Mouse (Mus musculus) liver, embryonic 18 days (tissue): ENCODE results near the gene Syt2. TPM values are rescaled to one million over a fixed set of nuclear protein-coding genes. Genes with fewer than 3 reads are reported as not detected.

Experiments used
- polyA plus RNA-seq: library from polyadenylated mRNA; depleted of rRNA; stranded (reverse); fragments of >200 nt; gene quantifications from 2 replicates; pipeline ENCODE4 v1.2.3, GENCODE M21; 2012; rRNA removed

Syt2 gene
- polyA plus RNA-seq, result 0.01 TPM in 2 replicates

DNA sequence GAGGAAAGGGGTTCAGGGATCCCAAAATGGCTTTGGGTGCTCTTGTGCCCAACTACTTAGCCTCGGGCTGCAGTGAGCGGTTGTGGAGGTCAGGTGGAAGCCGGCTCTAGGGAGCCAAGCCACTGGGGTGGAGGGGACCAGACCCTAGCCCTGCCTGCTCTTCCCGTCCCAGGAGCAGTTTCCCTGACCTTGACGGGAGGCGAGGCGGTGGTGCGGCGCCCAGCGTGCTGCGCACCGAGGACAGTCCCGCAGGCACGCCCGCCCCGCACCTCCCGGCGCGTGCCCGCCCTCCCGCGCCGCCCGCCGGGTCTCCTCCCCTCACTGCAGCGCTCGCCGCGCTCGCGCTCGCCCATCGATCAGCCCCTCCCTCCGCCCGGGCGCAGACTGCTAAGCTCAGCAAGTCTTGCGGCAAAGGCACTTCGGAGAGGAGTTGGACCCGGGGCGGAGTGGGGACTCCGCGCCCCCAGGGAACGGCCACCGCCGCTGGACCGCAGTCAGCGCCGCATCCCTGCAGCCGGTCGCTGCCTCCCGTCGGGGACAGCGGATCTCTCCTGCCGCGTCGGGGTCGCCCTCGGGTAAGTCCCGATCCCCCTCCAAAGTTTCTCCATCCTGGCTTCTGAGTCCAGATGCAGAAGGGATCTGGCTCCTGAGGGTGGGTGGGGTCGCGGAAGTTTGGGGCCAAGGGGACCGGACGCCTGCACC lies at the start of gene Syt2:
TSS of gene Syt2 (plus strand) at position 417 of the 702 bp plus-strand sequence.

Other genes with a start within 250 kb of the Syt2 start
- 11.8 and 13.1 TPM in 2 replicates for gene Cyb5r1, start 241.1 kb upstream of the Syt2 start, polyA plus RNA-seq
- 63.3 and 65.7 TPM in 2 replicates for gene Adipor1, start 231.3 kb upstream of the Syt2 start, polyA plus RNA-seq
- 11.3 and 12.4 TPM in 2 replicates for gene Klhl12, start 191.1 kb upstream of the Syt2 start, polyA plus RNA-seq
- 8.5 and 9.0 TPM in 2 replicates for gene Rabif, start 152.0 kb upstream of the Syt2 start, polyA plus RNA-seq
- not detected in 2 replicates for gene Mgat4e, start 97.0 kb upstream of the Syt2 start, polyA plus RNA-seq
- 2.8 and 3.3 TPM in 2 replicates for gene Kdm5b, start 86.5 kb upstream of the Syt2 start, polyA plus RNA-seq